Mouse (Mus musculus): ENCODE data around the gene 1700030J22Rik. TPM values are rescaled to one million over a fixed set of nuclear protein-coding genes. Genes with fewer than 3 reads are reported as not detected.

Gene 1700030J22Rik
- polyA plus RNA-seq, 1 experiment, result 1.5 TPM

DNA sequence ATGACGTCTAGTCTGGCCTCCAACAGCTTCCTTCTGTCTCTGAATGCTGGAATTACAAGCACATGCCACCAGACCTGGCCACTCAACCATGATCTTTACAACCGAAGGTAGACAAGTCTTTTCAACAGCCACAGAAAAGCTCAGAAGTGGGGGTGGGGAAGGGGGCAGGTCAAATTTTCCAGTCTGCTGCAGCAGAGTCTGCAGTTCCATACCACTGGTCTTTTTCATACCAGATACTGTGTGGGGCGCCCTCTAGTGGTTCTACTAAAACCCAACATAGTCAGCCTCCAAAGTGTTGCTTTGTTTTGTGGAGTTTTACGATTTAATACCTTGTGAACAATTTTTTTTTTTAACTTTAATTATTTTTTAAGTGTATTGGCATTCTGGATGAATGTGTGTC is 1.4 kb upstream of the 1700030J22Rik start:
- H3K36me3 ChIP-seq (ENCODE audit: control insufficient read depth, insufficient read depth), result peaks cover 4% of the 10 kb centered on the region
- H3ac ChIP-seq (ENCODE audit: control insufficient read depth, insufficient read length), result no peak overlapping the region
- peak overlapping the region; percentile 39 for H3K4me2 ChIP-seq (ENCODE audit: low read depth)
- H3K27me3 ChIP-seq (ENCODE audit: control insufficient read depth, insufficient read depth, insufficient read length), result no peaks in the 10 kb centered on the region
- no peak for TF ChIP-seq USF1 (IDR thresholded peaks at IDR 0.05; ENCODE audit: low read depth)
- no peak for TF ChIP-seq REST (IDR thresholded peaks at IDR 0.05; ENCODE audit: insufficient read depth, insufficient read length)
- no peak for TF ChIP-seq POLR2A (IDR thresholded peaks at IDR 0.05; ENCODE audit: insufficient read length, low read depth)
- no peak for TF ChIP-seq POLR2AphosphoS2 (IDR thresholded peaks at IDR 0.05; ENCODE audit: insufficient read length, low read depth)
- TF ChIP-seq MAX (IDR thresholded peaks at IDR 0.05; ENCODE audit: low read depth), result no peak
- TF ChIP-seq SRF (IDR thresholded peaks at IDR 0.05; ENCODE audit: control insufficient read depth, insufficient read length, low read depth), result no peak
- no peak for TF ChIP-seq MYOG (IDR thresholded peaks at IDR 0.05; ENCODE audit: control insufficient read depth in 1 of 3, insufficient read depth in 1 of 3, insufficient read length in 2 of 3, low read depth in 2 of 3)
- no peak for TF ChIP-seq TCF3 (IDR thresholded peaks at IDR 0.05; ENCODE audit: insufficient read length, low read depth)
- H3K4me3 ChIP-seq, result no peak overlapping the region
- no peaks in the 10 kb centered on the region for H3K79me2 ChIP-seq (ENCODE audit: control insufficient read depth, insufficient read depth)

DNA sequence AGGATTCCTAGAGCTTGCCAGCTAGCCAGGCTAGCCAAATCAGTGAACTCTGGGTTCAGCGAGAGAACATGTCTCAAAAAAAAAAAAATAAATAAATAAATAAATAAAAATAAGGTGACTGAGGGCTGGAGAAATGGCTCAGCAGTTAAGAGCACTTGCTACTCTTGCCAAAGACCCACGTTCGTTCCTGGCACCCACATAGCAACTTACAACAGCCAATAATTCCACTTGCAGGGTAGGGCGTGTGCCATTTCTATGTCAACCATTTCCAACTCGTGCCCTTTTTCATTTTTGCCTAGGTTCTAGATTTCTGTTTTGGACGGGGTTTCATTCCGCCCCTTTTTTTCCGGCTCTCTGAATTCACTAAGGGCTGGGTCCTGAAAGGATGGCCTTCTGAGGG is 707 bp downstream of the 1700030J22Rik start:
- Histone ChIP-seq H3K4me2 (ENCODE audit: low read depth) (peak overlapping the region; percentile 94), H3K36me3 (ENCODE audit: control insufficient read depth, insufficient read depth) (no peaks in the 10 kb centered on the region), H3K4me3 (peak overlapping the region; percentile 51), H3ac (ENCODE audit: control insufficient read depth, insufficient read length) (no peak overlapping the region), H3K27me3 (ENCODE audit: control insufficient read depth, insufficient read depth, insufficient read length) (no peaks in the 10 kb centered on the region), H3K79me2 (ENCODE audit: control insufficient read depth, insufficient read depth) (no peaks in the 10 kb centered on the region)
- TF ChIP-seq POLR2A (IDR thresholded peaks at IDR 0.05; ENCODE audit: insufficient read length, low read depth), result no peak
- TF ChIP-seq SRF (IDR thresholded peaks at IDR 0.05; ENCODE audit: control insufficient read depth, insufficient read length, low read depth), result no peak
- no peak for TF ChIP-seq TCF3 (IDR thresholded peaks at IDR 0.05; ENCODE audit: insufficient read length, low read depth)
- no peak for TF ChIP-seq POLR2AphosphoS2 (IDR thresholded peaks at IDR 0.05; ENCODE audit: insufficient read length, low read depth)
- no peak for TF ChIP-seq E2F4 (IDR thresholded peaks at IDR 0.05; ENCODE audit: insufficient read depth)
- TF ChIP-seq REST (IDR thresholded peaks at IDR 0.05; ENCODE audit: insufficient read depth, insufficient read length), result no peak
- TF ChIP-seq MYOG (IDR thresholded peaks at IDR 0.05; ENCODE audit: control insufficient read depth in 1 of 3, insufficient read depth in 1 of 3, insufficient read length in 2 of 3, low read depth in 2 of 3), result no peak
- no peak for TF ChIP-seq MAX (IDR thresholded peaks at IDR 0.05; ENCODE audit: low read depth)
- TF ChIP-seq TCF12 (IDR thresholded peaks at IDR 0.05; ENCODE audit: insufficient read depth, poor library complexity, severe bottlenecking), result no peak
- no peak for TF ChIP-seq USF1 (IDR thresholded peaks at IDR 0.05; ENCODE audit: low read depth)
- TF ChIP-seq CEBPB (IDR thresholded peaks at IDR 0.05; ENCODE audit: insufficient read depth, poor library complexity, severe bottlenecking), result no peak
- no peak for TF ChIP-seq MYOD1 (IDR thresholded peaks at IDR 0.05; ENCODE audit: control insufficient read depth in 1 of 3, insufficient read length in 2 of 3, low read depth in 2 of 3)

DNA sequence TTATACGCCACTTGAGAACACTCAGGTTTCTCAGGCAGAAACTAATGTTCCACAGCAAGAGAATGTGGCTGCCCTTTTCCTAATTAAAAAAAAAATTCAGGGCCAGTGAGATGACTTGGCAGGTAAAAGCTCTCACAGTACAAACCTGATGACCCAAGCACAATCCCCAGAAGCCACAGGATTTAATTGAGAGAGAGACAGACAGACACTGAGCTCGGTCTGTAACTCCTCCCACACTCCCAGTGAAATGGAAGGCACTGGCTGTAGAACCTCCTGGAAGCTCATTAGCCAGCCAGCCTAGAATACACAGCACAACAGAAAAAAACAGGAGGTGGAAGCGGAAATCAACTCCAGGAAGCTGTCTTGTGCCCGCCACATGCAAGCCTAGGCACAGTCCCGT is 3.2 kb downstream of the 1700030J22Rik start:
- Histone ChIP-seq H3ac (ENCODE audit: control insufficient read depth, insufficient read length) (no peak overlapping the region), H3K36me3 (ENCODE audit: control insufficient read depth, insufficient read depth) (no peaks in the 10 kb centered on the region), H3K4me3 (no peak overlapping the region), H3K79me2 (ENCODE audit: control insufficient read depth, insufficient read depth) (no peaks in the 10 kb centered on the region), H3K4me2 (ENCODE audit: low read depth) (no peak overlapping the region), H3K27me3 (ENCODE audit: control insufficient read depth, insufficient read depth, insufficient read length) (no peaks in the 10 kb centered on the region)
- no peak for TF ChIP-seq E2F4 (IDR thresholded peaks at IDR 0.05; ENCODE audit: insufficient read depth)

DNA sequence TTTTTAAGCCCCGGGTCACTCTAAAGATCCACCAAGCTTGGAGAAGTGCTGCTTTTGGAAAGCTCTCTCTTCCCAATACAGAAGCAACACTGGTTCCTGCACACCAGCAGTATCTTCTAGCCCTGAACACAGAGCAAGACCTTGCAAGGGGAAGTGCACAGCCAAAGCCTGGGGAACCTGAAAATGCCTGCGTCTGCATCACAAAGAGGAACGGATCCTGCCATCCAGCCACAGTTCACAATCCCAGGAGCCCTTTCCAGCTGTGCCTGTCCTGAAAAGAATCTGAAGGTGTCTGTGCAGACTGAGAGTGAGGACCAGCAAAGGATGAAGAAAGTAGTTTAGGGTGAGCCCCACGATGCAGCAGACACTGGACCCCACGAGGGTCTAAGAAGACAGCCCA is 3.7 kb downstream of the 1700030J22Rik start:
- Histone ChIP-seq H3K27me3 (ENCODE audit: control insufficient read depth, insufficient read depth, insufficient read length) (no peaks in the 10 kb centered on the region), H3ac (ENCODE audit: control insufficient read depth, insufficient read length) (no peak overlapping the region), H3K4me3 (no peak overlapping the region), H3K79me2 (ENCODE audit: control insufficient read depth, insufficient read depth) (no peaks in the 10 kb centered on the region), H3K4me2 (ENCODE audit: low read depth) (no peak overlapping the region), H3K36me3 (ENCODE audit: control insufficient read depth, insufficient read depth) (no peaks in the 10 kb centered on the region)
- TF ChIP-seq TCF12 (IDR thresholded peaks at IDR 0.05; ENCODE audit: insufficient read depth, poor library complexity, severe bottlenecking) (no peak), TCF3 (IDR thresholded peaks at IDR 0.05; ENCODE audit: insufficient read length, low read depth) (no peak), POLR2AphosphoS2 (IDR thresholded peaks at IDR 0.05; ENCODE audit: insufficient read length, low read depth) (no peak), POLR2A (IDR thresholded peaks at IDR 0.05; ENCODE audit: insufficient read length, low read depth) (no peak), SRF (IDR thresholded peaks at IDR 0.05; ENCODE audit: control insufficient read depth, insufficient read length, low read depth) (no peak), MYOG (IDR thresholded peaks at IDR 0.05; ENCODE audit: control insufficient read depth in 1 of 3, insufficient read depth in 1 of 3, insufficient read length in 2 of 3, low read depth in 2 of 3) (no peak), MYOD1 (IDR thresholded peaks at IDR 0.05; ENCODE audit: control insufficient read depth in 1 of 3, insufficient read length in 2 of 3, low read depth in 2 of 3) (no peak), USF1 (IDR thresholded peaks at IDR 0.05; ENCODE audit: low read depth) (no peak), E2F4 (IDR thresholded peaks at IDR 0.05; ENCODE audit: insufficient read depth) (no peak), REST (IDR thresholded peaks at IDR 0.05; ENCODE audit: insufficient read depth, insufficient read length) (no peak), CEBPB (IDR thresholded peaks at IDR 0.05; ENCODE audit: insufficient read depth, poor library complexity, severe bottlenecking) (no peak), MAX (IDR thresholded peaks at IDR 0.05; ENCODE audit: low read depth) (no peak)

DNA sequence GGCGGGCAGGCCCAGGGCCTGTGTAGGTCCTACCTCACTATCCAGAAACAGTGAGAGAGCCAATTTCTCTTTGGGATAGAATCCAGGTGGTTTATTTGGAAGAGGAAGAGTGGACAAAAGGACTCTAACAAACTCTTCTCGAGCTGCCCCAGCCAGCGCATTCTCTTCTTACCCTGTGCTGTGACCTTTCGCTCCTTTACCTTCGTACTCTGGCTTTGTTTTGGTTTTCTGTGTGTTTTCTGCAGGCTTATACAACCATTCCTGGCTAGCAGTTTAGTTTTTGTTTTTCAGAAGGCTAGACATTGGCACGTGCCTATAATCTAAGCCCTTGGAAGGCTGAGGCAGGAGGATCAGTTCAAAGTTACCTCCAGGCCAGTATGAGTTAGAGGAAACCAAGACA is 9.2 kb downstream of the 1700030J22Rik start:
- H3ac ChIP-seq (ENCODE audit: control insufficient read depth, insufficient read length), result no peak overlapping the region
- no peak overlapping the region for H3K4me2 ChIP-seq (ENCODE audit: low read depth)
- no peak overlapping the region for H3K4me3 ChIP-seq
- no peaks in the 10 kb centered on the region for H3K27me3 ChIP-seq (ENCODE audit: control insufficient read depth, insufficient read depth, insufficient read length)
- TF ChIP-seq MAX (IDR thresholded peaks at IDR 0.05; ENCODE audit: low read depth), result no peak
- no peak for TF ChIP-seq CEBPB (IDR thresholded peaks at IDR 0.05; ENCODE audit: insufficient read depth, poor library complexity, severe bottlenecking)
- no peak for TF ChIP-seq TCF12 (IDR thresholded peaks at IDR 0.05; ENCODE audit: insufficient read depth, poor library complexity, severe bottlenecking)
- no peak for TF ChIP-seq MYOG (IDR thresholded peaks at IDR 0.05; ENCODE audit: control insufficient read depth in 1 of 3, insufficient read depth in 1 of 3, insufficient read length in 2 of 3, low read depth in 2 of 3)
- TF ChIP-seq POLR2A (IDR thresholded peaks at IDR 0.05; ENCODE audit: insufficient read length, low read depth), result no peak
- TF ChIP-seq USF1 (IDR thresholded peaks at IDR 0.05; ENCODE audit: low read depth), result no peak
- no peaks in the 10 kb centered on the region for H3K79me2 ChIP-seq (ENCODE audit: control insufficient read depth, insufficient read depth)
- H3K36me3 ChIP-seq (ENCODE audit: control insufficient read depth, insufficient read depth), result no peaks in the 10 kb centered on the region

Data from myocyte (in vitro differentiated cells).